Comparison of ENCODE assay signal across 16 mouse cellular contexts in genomic region chr1:168487492-168487891, GRCm38 (mm10).
"Had no signal": no experiment of that assay in that cellular context is flagged by ENCODE, and none has a peak within 500 bp of the region (broad histone marks: within the 10 kb centered on the region; RNA-seq: fewer than 3 reads in every experiment).

No protein-coding gene starts in this region.

- H3K4me3 ChIP-seq: neural tube, embryonic 12.5 days; neural tube, embryonic 13.5 days; neural tube, embryonic 15.5 days; stomach, embryonic 15.5 days had no signal

- H3K9ac ChIP-seq: neural tube, embryonic 12.5 days; neural tube, embryonic 13.5 days; neural tube, embryonic 15.5 days; stomach, embryonic 15.5 days had no signal

- H3K4me2 ChIP-seq: neural tube, embryonic 12.5 days; neural tube, embryonic 13.5 days; neural tube, embryonic 15.5 days; stomach, embryonic 15.5 days had no signal

- H3K36me3 ChIP-seq: neural tube, embryonic 12.5 days; neural tube, embryonic 13.5 days; neural tube, embryonic 15.5 days; stomach, embryonic 15.5 days had no signal

- H3K9me3 ChIP-seq: neural tube, embryonic 12.5 days; neural tube, embryonic 13.5 days; neural tube, embryonic 15.5 days; stomach, embryonic 15.5 days had no signal

- H3K4me1 ChIP-seq: neural tube, embryonic 12.5 days; neural tube, embryonic 13.5 days; neural tube, embryonic 15.5 days; stomach, embryonic 15.5 days had no signal

- DNase-seq: right cerebral cortex, adult 18-20 months; right cerebral cortex, postnatal 14 days; right cerebral cortex, postnatal 25 days; right cerebral cortex, postnatal 4 days; spleen, adult 18-20 months; thymus, adult 18-20 months; thymus, adult 2 months; thymus, postnatal 14 days; thymus, postnatal 25 days; thymus, postnatal 36 days; thymus, postnatal 4 days had no signal

- H3K27ac ChIP-seq: neural tube, embryonic 12.5 days; neural tube, embryonic 13.5 days; neural tube, embryonic 15.5 days; stomach, embryonic 15.5 days; stomach, postnatal 0 days had no signal

- H3K27me3 ChIP-seq: neural tube, embryonic 12.5 days; neural tube, embryonic 13.5 days; neural tube, embryonic 15.5 days; stomach, embryonic 15.5 days had no signal
